Mouse (Mus musculus): Measurements from ENCODE around the gene Cyp2a4. TPM values are rescaled to one million over a fixed set of nuclear protein-coding genes. Genes with fewer than 3 reads are reported as not detected.
"Not testable (repeated sequence)": the region's sequence is repeated elsewhere in the genome, so short reads cannot be mapped to it uniquely, and the experiment has no call there.

The Cyp2a4 gene
- not detected for total RNA-seq (2021)
- long read RNA-seq, experiment 1: 0 reads
- long read RNA-seq, experiment 2: 0 reads

DNA sequence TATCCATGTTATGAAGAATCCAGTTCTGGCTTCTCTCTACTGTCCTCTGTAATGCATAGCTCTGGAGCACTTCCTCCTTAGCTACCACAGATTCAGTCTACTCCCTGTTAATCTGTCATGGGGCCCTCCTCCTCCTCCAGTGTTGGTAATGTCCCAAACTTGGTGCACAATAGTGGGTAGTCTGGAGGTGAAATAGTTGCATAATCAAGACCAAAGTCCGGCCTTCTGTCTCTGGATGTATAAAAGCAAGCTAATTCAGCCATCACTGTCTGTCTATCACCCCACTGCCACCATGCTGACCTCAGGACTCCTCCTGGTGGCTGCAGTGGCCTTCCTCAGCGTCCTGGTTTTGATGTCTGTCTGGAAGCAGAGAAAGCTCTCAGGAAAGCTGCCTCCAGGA, at the start of gene Cyp2a4:
Gene Cyp2a4, plus strand, starts transcription at position 244 of the 400 bp plus-strand sequence.
- DNase-seq (ENCODE audit: low spot score in 2 of 2); intact Hi-C loops (cut with DNase I): not testable (repeated sequence)

DNA sequence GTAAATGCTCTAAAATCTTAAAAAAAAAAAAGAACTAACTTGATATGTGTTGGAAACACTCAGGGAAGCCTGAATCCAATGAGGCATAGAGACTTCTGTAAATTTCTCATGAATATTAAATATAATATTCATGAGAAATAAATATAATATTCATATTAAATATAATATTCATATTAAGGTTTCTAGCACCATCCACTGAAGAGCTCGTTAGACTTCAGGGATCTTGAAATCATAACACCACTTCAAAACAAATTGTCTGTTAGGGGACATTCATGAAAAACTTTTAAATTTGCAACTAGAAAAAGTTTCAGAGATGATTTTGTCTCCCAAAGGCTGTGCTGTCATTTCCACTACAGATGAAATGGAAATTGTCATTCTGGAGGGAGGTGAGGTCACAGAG, 46.9 kb upstream of the Cyp2a4 start, which contains the start of gene Vmn1r184:
Gene Vmn1r184, plus strand, starts transcription at position 301 of the 400 bp plus-strand sequence.
- intact Hi-C loops (cut with DNase I): not testable (repeated sequence)

GRCm38 (mm10) chr7:26303429-26304166, 3.4 kb upstream of the Cyp2a4 start:
- intact Hi-C loops (cut with DNase I); DNase-seq (ENCODE audit: low spot score in 2 of 2): not testable (repeated sequence)

More for the DNA sequence above, 46.9 kb upstream of the Cyp2a4 start, which contains the start of gene Vmn1r184:
- DNase-seq (ENCODE audit: low spot score in 2 of 2): not testable (repeated sequence)

DNA sequence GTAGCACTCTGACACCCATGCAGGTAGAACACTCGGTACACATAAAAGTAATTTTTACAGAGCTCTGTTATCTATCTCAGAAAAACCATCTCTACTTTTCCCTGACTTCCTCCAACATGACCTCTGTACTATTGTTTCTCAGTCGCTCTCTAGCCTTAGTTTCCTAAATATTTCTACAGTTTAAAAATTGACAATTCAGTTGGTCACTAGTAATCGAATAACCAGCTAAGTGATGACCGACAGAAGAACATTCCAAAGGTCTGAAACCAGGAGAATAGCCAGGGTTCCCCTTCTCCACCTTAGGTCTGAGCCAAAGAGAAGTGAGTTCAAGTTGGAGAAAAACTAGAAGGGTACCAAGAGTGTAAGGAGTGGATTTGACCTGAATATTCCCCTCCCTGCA, 4.8 kb downstream of the Cyp2a4 start:
- intact Hi-C loops (cut with DNase I): not testable (repeated sequence)

DNA sequence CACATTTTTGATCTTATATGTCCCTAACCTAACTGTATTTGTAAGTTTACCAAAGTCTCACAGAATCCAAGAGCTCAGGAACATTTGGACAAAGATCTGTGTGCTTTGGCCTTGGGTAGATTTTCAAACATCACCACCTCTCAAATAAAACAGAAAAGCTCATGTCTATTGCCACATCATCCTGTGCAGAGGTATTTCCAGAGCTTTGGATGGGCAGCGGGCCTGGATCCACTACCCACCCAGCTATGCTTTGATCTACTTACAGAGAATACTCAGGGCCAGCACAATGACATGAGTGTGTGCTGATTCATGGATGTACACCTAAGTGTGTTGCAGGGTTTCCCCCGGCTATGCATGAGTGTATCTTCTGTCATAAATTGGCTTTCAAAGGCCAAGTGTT, 8.2 kb downstream of the Cyp2a4 start:
- intact Hi-C loops (cut with DNase I); DNase-seq (ENCODE audit: low spot score in 2 of 2): not testable (repeated sequence)

More for the DNA sequence above, 4.8 kb downstream of the Cyp2a4 start:
- not testable (repeated sequence) for DNase-seq (ENCODE audit: low spot score in 2 of 2)

DNA sequence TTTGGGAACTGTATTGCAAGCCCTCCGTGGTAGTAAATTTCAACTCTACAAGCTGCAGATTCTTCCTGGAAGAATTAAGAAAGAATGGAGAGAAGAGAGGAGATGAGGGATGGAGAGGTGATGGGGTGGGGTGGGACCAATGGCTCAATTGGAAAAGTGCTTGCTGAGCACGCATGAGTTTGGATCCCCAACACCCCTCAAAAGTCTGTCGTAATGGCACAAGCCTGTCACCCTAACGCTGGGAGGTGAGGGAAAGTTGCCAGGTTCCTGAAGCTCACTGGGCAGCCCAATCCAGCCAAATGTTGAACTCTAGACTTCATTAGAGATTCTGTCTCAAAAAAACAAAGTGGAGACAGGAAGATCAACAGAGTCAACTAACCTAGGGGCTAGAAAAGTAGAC, 8.8 kb downstream of the Cyp2a4 start:
- intact Hi-C loops (cut with DNase I); DNase-seq (ENCODE audit: low spot score in 2 of 2): not testable (repeated sequence)

- DNase-seq (ENCODE audit: low spot score in 2 of 2); intact Hi-C loops (cut with DNase I): not testable (repeated sequence)
These were observed 13.4 kb downstream of the Cyp2a4 start for GRCm38 (mm10) chr7:26320361-26320760.

GRCm38 (mm10) chr7:26350177-26350576, 43.2 kb downstream of the Cyp2a4 start:
- intact Hi-C loops (cut with DNase I); DNase-seq (ENCODE audit: low spot score in 2 of 2): not testable (repeated sequence)

DNA sequence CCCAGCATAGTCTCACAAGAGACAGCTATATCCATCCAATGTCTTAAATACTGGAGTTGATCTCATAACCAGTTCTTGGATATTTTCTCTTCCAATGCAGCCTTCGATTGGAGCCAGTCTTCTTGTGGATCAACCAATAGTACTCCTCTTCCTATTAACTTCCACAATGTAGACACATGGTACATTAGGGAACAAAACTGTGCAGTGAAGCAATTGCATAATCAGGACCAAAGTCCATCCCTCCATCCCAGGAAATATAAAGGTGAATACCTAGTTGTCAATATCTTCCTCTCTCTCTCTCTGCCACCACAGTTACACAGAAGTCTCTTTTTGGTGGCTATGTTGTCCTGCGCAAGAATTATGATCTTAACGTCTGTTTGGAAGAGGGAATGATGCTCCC, 45.3 kb downstream of the Cyp2a4 start:
- intact Hi-C loops (cut with DNase I); DNase-seq (ENCODE audit: low spot score in 2 of 2): not testable (repeated sequence)

DNA sequence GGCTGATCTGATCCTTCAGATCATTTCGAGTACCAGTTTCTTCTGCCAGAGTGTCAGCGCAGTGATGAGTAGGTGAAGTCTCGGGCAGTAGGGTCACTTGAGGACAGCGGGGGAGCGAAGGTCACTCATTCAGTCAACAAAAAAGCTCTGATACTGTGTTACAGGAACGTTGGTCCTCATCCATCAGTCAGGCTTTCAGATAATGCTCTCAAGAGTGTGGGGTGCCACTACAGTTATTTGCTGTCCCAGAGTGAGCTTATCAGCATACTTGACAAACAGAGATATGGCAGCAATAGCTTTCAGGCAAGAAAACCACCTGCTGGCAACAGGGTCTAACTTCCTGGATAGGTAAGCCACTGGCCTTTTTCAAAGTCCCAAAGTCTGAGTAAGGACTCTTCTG, 49.8 kb downstream of the Cyp2a4 start:
- DNase-seq (ENCODE audit: low spot score in 2 of 2); intact Hi-C loops (cut with DNase I): not testable (repeated sequence)

Other genes starting within 250 kb of the Cyp2a4 start
- gene Cyp2b13, start 245.7 kb upstream of the Cyp2a4 start, total RNA-seq (2021): not detected
- gene Cyp2b9, start 133.8 kb upstream of the Cyp2a4 start, total RNA-seq (2021): not detected
- gene Vmn1r184, start 46.8 kb upstream of the Cyp2a4 start, total RNA-seq (2021): not detected
- not detected for gene Nlrp9c, start 96.5 kb downstream of the Cyp2a4 start, total RNA-seq (2021)
- not detected for gene Nlrp4a, start 127.9 kb downstream of the Cyp2a4 start, total RNA-seq (2021)
- gene Nlrp9a, start 227.9 kb downstream of the Cyp2a4 start, total RNA-seq (2021): not detected